Mouse (Mus musculus) kidney, embryonic 16.5 days (tissue): ENCODE data around the gene Myo1h. TPM values are rescaled to one million over a fixed set of nuclear protein-coding genes. Genes with fewer than 3 reads are reported as not detected.

Source experiments
- ATAC-seq: fragments of 200-750 bp; cut with Nextera tagmentation; 2 replicates; pipeline ENCODE4 v1.8.0; 2017; ENCODE audit warnings: moderate TSS enrichment; ENCODE audit not compliant: low FRiP score, low TSS enrichment
- H3K27ac ChIP-seq: fragments of 300-500 bp; sonication (generic); 2 replicates; pipeline ENCODE4 v1.5.1; 2014; ENCODE audit warnings: low read length
- H3K27me3 ChIP-seq: fragments of 300-500 bp; sonication (generic); 2 replicates; pipeline ENCODE4 v1.6.1; 2014; ENCODE audit warnings: low read length, control low read depth, mixed read lengths; ENCODE audit not compliant: insufficient read depth
- H3K36me3 ChIP-seq: fragments of 300-500 bp; sonication (generic); 2 replicates; pipeline ENCODE4 v1.6.1; 2014; ENCODE audit warnings: low read length, control low read depth, mixed read lengths; ENCODE audit not compliant: insufficient read depth
- H3K4me1 ChIP-seq: fragments of 300-500 bp; sonication (generic); 2 replicates; pipeline ENCODE4 v1.6.1; 2014; ENCODE audit warnings: low read length, control low read depth, mixed read lengths; ENCODE audit not compliant: insufficient read depth
- H3K4me2 ChIP-seq: fragments of 300-500 bp; sonication (generic); replicated peaks from 2 replicates; pipeline ENCODE4 v1.6.1; 2014; ENCODE audit warnings: low read depth, low read length
- H3K4me3 ChIP-seq: fragments of 300-500 bp; sonication (generic); 2 replicates; pipeline ENCODE4 v1.5.1; 2014; ENCODE audit warnings: mild to moderate bottlenecking, low read length
- H3K9ac ChIP-seq: fragments of 300-500 bp; sonication (generic); replicated peaks from 2 replicates; pipeline ENCODE4 v1.6.1; 2014; ENCODE audit warnings: low read length
- H3K9me3 ChIP-seq: fragments of 300-500 bp; sonication (generic); 2 replicates; pipeline ENCODE4 v1.6.1; 2016; ENCODE audit warnings: low read length, control low read depth
- WGBS: fragments of 180-500 bp; shearing (Covaris S2); extraction: QIAGEN DNeasy Blood & Tissue Kit; methylation state at CpG from one replicate; pipeline ENCODE4 v1.1.7; 2014; 5-methylcytosine and 5-hydroxymethylcytosine counted together
- polyA plus RNA-seq: library from polyadenylated mRNA; unstranded; fragments of >200 nt; fragmentation: Nextera tagmentation; extraction: Ambion mirVana; gene quantifications from 2 replicates; pipeline ENCODE4 v1.2.1, GENCODE M21; 2015

Gene Myo1h
- polyA plus RNA-seq, 1 experiment from 2014 or later = 2.8 TPM

- 85% methylated on average over 16 of the region's 16 CpGs for WGBS
Observed at GRCm38 (mm10) chr5:114286872-114287571, 1.9 kb upstream of the Myo1h start.

GRCm38 (mm10) chr5:114288396-114288795, 570 bp upstream of the Myo1h start:
- H3K4me1 ChIP-seq = peaks cover 3% of the 10 kb centered on the region; the same call in 1 of the 2 replicates
- no peaks in the 10 kb centered on the region for H3K36me3 ChIP-seq
- no peak overlapping the region for H3K4me3 ChIP-seq
- peak; percentile 77 for ATAC-seq
- H3K9me3 ChIP-seq = no peaks in the 10 kb centered on the region
- H3K27ac ChIP-seq = peak overlapping the region; percentile 70
- H3K4me2 ChIP-seq = no peak overlapping the region
- H3K27me3 ChIP-seq = no peaks in the 10 kb centered on the region
- H3K9ac ChIP-seq = no peak overlapping the region
- 69% methylated on average over 5 of the region's 5 CpGs for WGBS

More at GRCm38 (mm10) chr5:114286872-114287571, 1.9 kb upstream of the Myo1h start:
- Histone ChIP-seq H3K27me3 (no peaks in the 10 kb centered on the region), H3K27ac (no peak overlapping the region), H3K4me3 (no peak overlapping the region), H3K4me1 (peaks cover 3% of the 10 kb centered on the region; the same call in 1 of the 2 replicates), H3K36me3 (no peaks in the 10 kb centered on the region), H3K9me3 (no peaks in the 10 kb centered on the region), H3K4me2 (no peak overlapping the region), H3K9ac (no peak overlapping the region)
- no peak for ATAC-seq

GRCm38 (mm10) chr5:114290004-114290403, 1.0 kb downstream of the Myo1h start:
- H3K27ac ChIP-seq = no peak overlapping the region
- no peaks in the 10 kb centered on the region for H3K36me3 ChIP-seq
- 63% methylated on average over 3 of the region's 3 CpGs for WGBS
- no peak overlapping the region for H3K4me3 ChIP-seq
- H3K27me3 ChIP-seq = no peaks in the 10 kb centered on the region
- H3K4me2 ChIP-seq = no peak overlapping the region
- H3K9me3 ChIP-seq = no peaks in the 10 kb centered on the region
- H3K4me1 ChIP-seq = peaks cover 3% of the 10 kb centered on the region; the same call in 1 of the 2 replicates
- no peak overlapping the region for H3K9ac ChIP-seq
- no peak for ATAC-seq

- Histone ChIP-seq H3K27me3 (no peaks in the 10 kb centered on the region), H3K4me1 (peaks cover 4% of the 10 kb centered on the region; the same call in 1 of the 2 replicates), H3K36me3 (no peaks in the 10 kb centered on the region), H3K9me3 (no peaks in the 10 kb centered on the region), H3K4me3 (no peak overlapping the region), H3K9ac (0 out of 2 replicates have a peak overlapping the region, but pooled peaks have one; percentile 27), H3K27ac (no peak overlapping the region), H3K4me2 (peak overlapping the region; percentile 16; the same call in 1 of the 2 replicates)
- ATAC-seq = no peak
- WGBS = 24% methylated on average over 22 of the region's 22 CpGs
Observed at GRCm38 (mm10) chr5:114296693-114297631, 8.0 kb downstream of the Myo1h start.

GRCm38 (mm10) chr5:114298212-114298894, 9.4 kb downstream of the Myo1h start:
- Histone ChIP-seq H3K27ac (no peak overlapping the region), H3K9me3 (no peaks in the 10 kb centered on the region), H3K4me2 (no peak overlapping the region), H3K36me3 (no peaks in the 10 kb centered on the region), H3K4me3 (no peak overlapping the region), H3K27me3 (no peaks in the 10 kb centered on the region), H3K9ac (no peak overlapping the region), H3K4me1 (peaks cover 4% of the 10 kb centered on the region; the same call in 1 of the 2 replicates)
- WGBS = 58% methylated on average over 18 of the region's 18 CpGs
- ATAC-seq = 0 out of 2 replicates have a peak, but pooled peaks have one; percentile 31

- Histone ChIP-seq H3K4me2 (no peak overlapping the region), H3K36me3 (no peaks in the 10 kb centered on the region), H3K4me3 (no peak overlapping the region), H3K4me1 (peaks cover 4% of the 10 kb centered on the region; the same call in 1 of the 2 replicates), H3K27me3 (no peaks in the 10 kb centered on the region), H3K9ac (no peak overlapping the region), H3K27ac (no peak overlapping the region), H3K9me3 (no peaks in the 10 kb centered on the region)
- 66% methylated on average over 22 of the region's 22 CpGs for WGBS
- ATAC-seq = no peak
Observed at GRCm38 (mm10) chr5:114299156-114299855, 10.3 kb downstream of the Myo1h start.

GRCm38 (mm10) chr5:114299883-114300610, 11.1 kb downstream of the Myo1h start:
- H3K27ac ChIP-seq = no peak overlapping the region
- H3K4me1 ChIP-seq = peaks cover 4% of the 10 kb centered on the region; the same call in 1 of the 2 replicates
- 85% methylated on average over 24 of the region's 24 CpGs for WGBS

GRCm38 (mm10) chr5:114303166-114303565, 14.2 kb downstream of the Myo1h start:
- ATAC-seq = no peak
- Histone ChIP-seq H3K27me3 (no peaks in the 10 kb centered on the region), H3K4me3 (no peak overlapping the region), H3K9ac (no peak overlapping the region), H3K27ac (no peak overlapping the region), H3K36me3 (no peaks in the 10 kb centered on the region), H3K4me2 (no peak overlapping the region), H3K9me3 (no peaks in the 10 kb centered on the region), H3K4me1 (peaks cover 4% of the 10 kb centered on the region; the same call in 1 of the 2 replicates)
- 83% methylated on average over 6 of the region's 6 CpGs for whole genome bisulfite sequencing

More at GRCm38 (mm10) chr5:114299883-114300610, 11.1 kb downstream of the Myo1h start:
- H3K27me3 ChIP-seq = no peaks in the 10 kb centered on the region
- no peak for ATAC-seq
- no peaks in the 10 kb centered on the region for H3K36me3 ChIP-seq
- no peak overlapping the region for H3K4me2 ChIP-seq
- H3K4me3 ChIP-seq = no peak overlapping the region
- H3K9ac ChIP-seq = no peak overlapping the region
- H3K9me3 ChIP-seq = no peaks in the 10 kb centered on the region
